Mouse (Mus musculus) CH12.LX (cell line): ENCODE measurements around the gene Lepr.

Experiments
- BHLHE40 ChIP-seq: IDR thresholded peaks from 2 replicates; pipeline ENCODE4 v1.6.1; 2011; ENCODE audit warnings: mild to moderate bottlenecking, low read depth, low read length, improper control_type of control experiment
- CTCF ChIP-seq, 2 experiments: IDR thresholded peaks in 1 of 2; conservative IDR thresholded peaks in 1 of 2; 2 replicates each; pipeline ENCODE4 v1.5.1; 2011 to 2012; ENCODE audit warnings: low read depth in 2 of 2, low read length in 2 of 2, improper control_type of control experiment in 1 of 2, inconsistent platforms in 1 of 2, mild to moderate bottlenecking in 1 of 2, moderate library complexity in 1 of 2
- ETS1 ChIP-seq: conservative IDR thresholded peaks from 2 replicates; pipeline ENCODE4 v1.6.1; 2012; ENCODE audit warnings: low read depth, mild to moderate bottlenecking, inconsistent platforms, low read length, improper control_type of control experiment, moderate library complexity
- MAFK ChIP-seq: IDR thresholded peaks from 2 replicates; pipeline ENCODE4 v1.6.1; 2011; ENCODE audit warnings: low read length, improper control_type of control experiment; ENCODE audit not compliant: insufficient replicate concordance
- MYC ChIP-seq: IDR thresholded peaks from 2 replicates; pipeline ENCODE4 v1.6.1; 2011; ENCODE audit warnings: low read depth, mild to moderate bottlenecking, improper control_type of control experiment, low read length
- POLR2A ChIP-seq: IDR thresholded peaks from 2 replicates; pipeline ENCODE4 v1.6.1; 2011; ENCODE audit warnings: low read depth, mild to moderate bottlenecking, improper control_type of control experiment, low read length
- POLR2AphosphoS2 ChIP-seq: IDR thresholded peaks from 2 replicates; pipeline ENCODE4 v1.6.1; 2011; ENCODE audit warnings: low read depth, low read length, improper control_type of control experiment
- USF1 ChIP-seq: IDR thresholded peaks from 2 replicates; pipeline ENCODE4 v1.6.1; 2014; ENCODE audit warnings: low read depth, mild to moderate bottlenecking, inconsistent platforms, low read length, improper control_type of control experiment
- ZKSCAN1 ChIP-seq: IDR thresholded peaks from 2 replicates; pipeline ENCODE4 v1.6.1; 2012; ENCODE audit warnings: low read depth, inconsistent platforms, low read length, improper control_type of control experiment, borderline replicate concordance

DNA sequence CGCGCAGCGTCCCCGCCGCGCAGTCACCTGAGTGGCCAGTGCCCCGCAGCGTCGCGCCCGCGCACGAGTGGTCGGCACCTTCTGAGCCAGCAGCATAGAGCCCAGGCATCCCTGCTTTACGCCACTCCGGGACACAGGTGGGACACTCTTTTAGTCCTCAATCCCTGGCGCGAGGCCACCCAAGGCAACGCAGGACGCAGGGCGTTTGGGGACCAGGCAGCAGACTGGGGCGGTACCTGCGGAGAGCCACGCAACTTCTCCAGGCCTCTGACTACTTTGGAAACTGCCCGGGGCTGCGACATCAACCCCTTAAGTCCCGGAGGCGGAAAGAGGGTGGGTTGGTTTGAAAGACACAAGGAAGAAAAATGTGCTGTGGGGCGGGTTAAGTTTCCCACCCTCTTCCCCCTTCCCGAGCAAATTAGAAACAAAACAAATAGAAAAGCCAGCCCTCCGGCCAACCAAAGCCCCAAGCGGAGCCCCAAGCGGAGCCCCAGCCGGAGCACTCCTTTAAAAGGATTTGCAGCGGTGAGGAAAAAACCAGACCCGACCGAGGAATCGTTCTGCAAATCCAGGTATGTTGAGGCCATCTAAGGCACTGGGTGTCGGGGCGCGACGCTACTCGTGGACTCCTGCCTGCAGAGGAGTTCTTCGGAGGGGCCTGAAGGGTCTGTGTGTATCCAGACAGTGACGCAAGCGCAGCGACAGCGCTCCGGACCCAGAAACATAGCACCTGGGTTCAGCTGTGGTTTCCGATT is at the start of gene Lepr:
- TF ChIP-seq ETS1 (no peak), MYC (no peak), BHLHE40 (no peak), ZKSCAN1 (no peak), USF1 (no peak), MAFK (no peak), CTCF (conservative IDR thresholded peaks at IDR 0.05 in 1 of 2, IDR thresholded peaks at IDR 0.05 in 1 of 2; ENCODE audit: low read depth in 2 of 2, low read length in 2 of 2) (no peak), POLR2A (no peak), POLR2AphosphoS2 (no peak)
